Mouse (Mus musculus) ZHBTc4 (cell line): ENCODE measurements around the gene Kidins220.
A peak's percentile ranks its signal among the peaks of the same experiment; 100 is the strongest.

Experiments
- DNase-seq: peaks from one replicate; pipeline ENCODE4 v3.0.0-alpha.2; 2011; ENCODE audit warnings: low read depth, low spot score

Gene Kidins220

GRCm38 (mm10) chr12:24962362-24962967 is 12.3 kb upstream of the Kidins220 start:
- peak; percentile 17 for DNase-seq

DNA sequence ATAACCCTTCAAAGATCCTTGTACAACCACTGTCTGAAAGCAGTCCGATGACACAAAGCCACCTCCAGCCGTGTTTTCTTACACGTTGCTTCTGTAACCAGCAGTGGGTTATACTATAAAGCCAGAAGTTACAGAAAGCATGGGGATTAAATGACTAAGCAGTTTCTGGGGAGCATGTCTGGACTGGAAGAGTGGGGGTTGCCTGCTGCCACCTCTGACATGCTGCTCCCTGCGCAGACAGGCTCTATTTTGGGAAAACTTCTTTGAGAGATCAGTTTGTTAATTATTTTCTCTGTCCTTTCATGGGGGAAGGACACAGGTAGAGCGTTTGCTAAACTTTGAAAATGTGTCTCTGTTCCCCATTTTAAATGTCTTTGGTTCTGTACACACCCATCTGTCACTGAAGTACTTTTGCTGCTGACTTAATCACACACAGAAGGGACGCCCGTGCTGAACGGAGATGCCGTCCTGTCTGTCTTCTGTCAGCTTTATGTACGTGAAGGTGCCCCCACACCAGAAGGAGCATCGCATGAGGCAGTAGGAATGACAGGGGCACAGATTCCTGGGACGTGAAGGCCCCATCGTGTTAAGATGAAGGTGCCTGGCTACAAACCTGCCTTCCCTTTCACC is 11.2 kb upstream of the Kidins220 start:
- no peak for DNase-seq

DNA sequence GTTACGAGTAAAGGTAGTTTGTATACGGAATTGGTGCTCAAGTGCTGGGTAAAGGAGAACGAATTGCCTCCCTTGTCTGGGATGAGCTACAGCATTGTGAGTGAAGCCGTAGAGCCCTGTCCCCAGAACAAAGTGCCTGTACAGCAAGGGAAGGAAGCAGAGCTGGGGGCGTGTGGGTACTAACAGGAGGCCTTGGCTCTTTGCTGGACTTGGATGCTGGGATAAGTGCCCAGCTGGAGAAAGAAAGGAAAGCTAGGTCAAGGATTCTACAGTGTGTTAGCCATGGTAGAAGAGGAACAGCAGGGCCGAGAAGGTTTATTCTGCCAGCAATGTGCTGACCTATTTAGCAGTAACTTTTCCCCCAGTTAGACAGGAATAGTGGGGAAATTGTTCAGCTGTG is 9.3 kb upstream of the Kidins220 start:
- no peak for DNase-seq

DNA sequence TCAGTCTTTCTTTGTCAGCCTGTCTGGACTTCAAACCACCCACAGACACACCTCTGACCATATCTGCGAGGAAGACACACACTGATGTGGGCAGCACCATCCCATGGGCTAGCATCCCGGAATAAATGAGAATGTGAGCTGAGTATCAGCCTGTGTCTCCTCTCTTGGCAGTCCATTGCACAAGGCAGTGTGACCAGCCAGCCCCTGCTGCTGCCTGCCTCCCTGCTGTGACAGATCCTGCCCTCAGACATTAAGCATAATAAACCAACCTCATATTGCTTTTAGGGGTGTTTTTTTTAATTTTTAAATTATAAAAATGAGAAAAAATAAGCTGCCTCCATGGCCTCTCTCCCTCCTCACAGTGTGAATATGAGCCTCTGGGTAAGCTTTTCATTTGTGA is 8.7 kb upstream of the Kidins220 start:
- no peak for DNase-seq

DNA sequence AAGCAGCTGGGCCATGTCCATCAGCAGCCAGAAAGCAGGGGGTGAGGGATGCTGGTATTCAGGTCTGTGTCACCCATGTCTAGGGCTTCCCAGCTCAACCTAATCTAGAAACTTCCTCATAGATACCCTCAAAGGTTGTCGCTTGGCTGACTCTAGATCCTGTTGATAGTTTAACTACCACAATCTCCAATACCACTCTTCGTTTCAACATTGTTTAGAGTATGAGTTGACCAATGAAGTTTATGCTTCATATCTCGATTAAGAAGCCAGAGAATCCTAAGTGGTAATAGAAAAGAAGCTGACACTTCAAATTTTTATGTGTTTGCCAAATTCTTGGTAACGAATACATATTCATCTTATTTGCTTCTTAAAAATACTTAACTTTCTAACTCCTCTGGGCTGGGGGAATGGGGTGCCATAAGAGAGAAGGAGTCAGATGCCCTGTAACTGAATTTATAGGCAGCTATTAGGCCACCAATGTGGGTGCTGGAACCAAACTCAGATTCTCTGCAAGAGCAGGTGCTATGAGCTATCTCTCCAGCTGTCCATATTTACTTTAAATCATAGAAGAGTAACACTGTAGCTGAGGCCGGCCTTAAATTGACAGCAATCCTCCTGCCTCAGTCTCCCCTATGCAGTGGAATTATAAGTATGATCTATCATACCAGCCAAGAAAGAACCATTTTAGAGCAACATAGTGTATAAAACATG is 3.1 kb upstream of the Kidins220 start:
- DNase-seq, result no peak

- no peak for DNase-seq
Measured at GRCm38 (mm10) chr12:24972371-24973350, 2.1 kb upstream of the Kidins220 start.

GRCm38 (mm10) chr12:24973586-24973985 is 1.1 kb upstream of the Kidins220 start:
- DNase-seq, result no peak

GRCm38 (mm10) chr12:24975115-24975733 is 499 bp downstream of the Kidins220 start:
- peak; percentile 80 for DNase-seq

GRCm38 (mm10) chr12:24985226-24985625 is 10.5 kb downstream of the Kidins220 start:
- no peak for DNase-seq

DNA sequence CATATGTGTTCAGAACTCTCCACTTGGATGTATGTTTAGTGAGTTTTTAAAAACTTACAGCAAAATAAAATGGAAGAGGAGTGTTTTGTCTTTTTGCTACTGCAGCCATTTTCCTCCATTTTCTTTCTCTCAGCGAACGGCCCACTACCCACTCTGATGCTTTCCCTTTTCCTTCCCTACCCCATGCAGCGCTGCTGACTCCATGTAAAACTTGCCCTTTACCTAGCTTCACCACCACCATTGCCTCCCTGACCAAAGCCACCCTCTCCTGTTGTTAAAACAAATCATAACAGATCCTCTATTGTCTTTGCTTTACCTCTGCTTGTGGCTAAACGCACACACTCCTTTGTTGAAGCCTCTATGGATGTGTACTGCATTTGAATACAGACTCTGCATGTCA is 20.6 kb downstream of the Kidins220 start:
- DNase-seq, result no peak

GRCm38 (mm10) chr12:25005350-25005749 is 30.6 kb downstream of the Kidins220 start:
- no peak for DNase-seq

DNA sequence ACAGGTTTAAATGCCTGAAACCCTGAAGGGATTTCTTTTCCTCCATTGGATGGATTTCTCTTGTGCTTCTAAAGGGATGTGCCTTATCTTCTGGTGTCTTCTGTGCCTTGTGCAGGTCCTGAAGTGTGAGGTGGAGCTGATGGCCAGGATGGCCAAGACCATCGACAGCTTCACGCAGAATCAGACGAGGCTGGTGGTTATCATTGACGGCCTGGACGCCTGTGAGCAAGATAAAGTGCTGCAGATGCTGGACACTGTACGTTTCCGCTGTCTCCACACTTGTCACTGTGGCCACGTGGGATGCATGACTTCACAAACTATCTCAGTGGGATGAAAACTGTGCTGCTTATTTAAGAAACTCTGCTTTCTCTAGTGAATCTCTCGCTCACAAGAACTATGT is 35.2 kb downstream of the Kidins220 start:
- DNase-seq, result no peak

- DNase-seq, result no peak
Measured at GRCm38 (mm10) chr12:25010416-25010815, 35.7 kb downstream of the Kidins220 start.

- DNase-seq, result no peak
Measured at GRCm38 (mm10) chr12:25011733-25012367, 37.1 kb downstream of the Kidins220 start.

DNA sequence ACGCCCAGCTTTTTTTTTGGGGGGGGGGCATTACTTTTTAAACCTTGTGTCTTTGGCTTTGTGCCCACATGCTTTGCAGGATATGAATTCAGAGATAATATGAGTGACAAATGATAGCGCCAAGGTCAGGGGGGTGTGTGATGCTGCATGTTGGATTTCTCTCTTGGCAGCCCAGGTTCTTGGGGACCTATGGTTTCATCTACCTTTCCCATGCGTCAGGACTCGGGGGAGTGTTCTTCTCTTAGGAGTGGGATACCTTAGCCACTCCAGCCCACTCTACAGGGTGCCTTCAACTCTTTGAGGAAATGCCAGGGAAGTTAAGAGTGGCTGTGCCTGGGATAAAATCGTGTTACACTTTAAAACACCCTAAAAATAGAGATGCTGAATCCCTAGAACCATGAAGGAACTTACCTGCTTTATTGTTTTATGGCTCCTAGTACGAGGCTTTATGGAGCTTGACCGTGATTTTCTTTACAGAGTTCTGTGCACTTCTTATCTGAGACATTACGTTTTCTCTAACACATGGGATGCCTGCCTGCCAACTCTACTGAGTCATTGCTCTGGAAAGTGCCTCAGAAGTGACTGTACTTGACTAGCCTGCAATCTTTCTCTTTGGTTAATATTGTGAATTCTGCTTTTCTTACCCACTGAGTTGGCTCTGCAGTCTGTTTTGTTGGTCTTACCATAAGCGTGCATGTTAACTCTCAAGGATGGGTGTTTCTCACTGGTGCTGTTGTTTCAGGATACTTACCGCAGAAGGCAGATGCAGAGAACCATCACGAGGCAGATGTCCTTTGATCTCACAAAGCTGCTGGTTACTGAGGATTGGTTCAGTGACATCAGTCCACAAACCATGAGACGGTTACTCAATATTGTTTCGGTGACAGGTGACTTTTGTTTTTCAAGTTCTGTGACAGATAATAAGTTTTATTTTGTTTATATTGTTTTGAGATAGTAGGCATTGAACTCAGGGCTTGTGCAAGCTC is 38.1 kb downstream of the Kidins220 start:
- DNase-seq, result no peak

DNA sequence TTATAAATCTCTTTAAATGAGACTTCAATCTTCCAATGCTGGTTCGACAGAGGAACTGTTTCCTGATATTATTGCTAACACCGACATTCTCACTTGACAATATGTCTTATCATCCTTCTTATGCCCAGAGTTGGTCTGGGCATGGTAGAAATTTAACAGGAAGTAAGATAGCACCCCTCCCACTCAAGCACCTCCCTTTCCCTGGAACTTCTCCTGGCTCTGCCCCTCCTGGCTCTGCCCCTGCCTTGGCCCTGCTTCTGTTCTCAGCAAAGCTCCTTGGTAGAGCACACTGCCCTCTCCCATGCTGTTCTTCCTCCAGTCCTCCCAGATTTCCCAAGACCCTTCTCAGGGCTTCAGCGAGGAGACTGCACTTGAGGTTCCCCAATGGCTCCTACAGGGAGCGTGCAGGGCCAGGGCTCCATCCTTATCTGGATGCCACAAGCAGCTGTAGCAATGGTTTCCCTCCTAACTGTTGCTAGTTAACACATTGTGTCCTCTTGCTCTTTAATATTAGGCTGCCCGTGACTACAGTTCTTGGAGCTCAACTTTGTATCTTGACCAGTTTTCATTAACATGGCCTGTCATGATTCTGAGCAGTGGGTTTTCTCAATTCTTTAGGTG is 39.7 kb downstream of the Kidins220 start:
- no peak for DNase-seq

- DNase-seq, result no peak
Measured at GRCm38 (mm10) chr12:25014938-25015337, 40.2 kb downstream of the Kidins220 start.

- DNase-seq, result no peak
Measured at GRCm38 (mm10) chr12:25016995-25017394, 42.3 kb downstream of the Kidins220 start.

GRCm38 (mm10) chr12:25021057-25021456 is 46.3 kb downstream of the Kidins220 start:
- no peak for DNase-seq
